Mouse (Mus musculus) cerebellum, adult 8-10 months (tissue): ENCODE measurements around the gene Arhgap17.

Experiments used
- DNase-seq: peaks from one replicate; pipeline ENCODE4 v3.0.0; 2022

The Arhgap17 gene

DNA sequence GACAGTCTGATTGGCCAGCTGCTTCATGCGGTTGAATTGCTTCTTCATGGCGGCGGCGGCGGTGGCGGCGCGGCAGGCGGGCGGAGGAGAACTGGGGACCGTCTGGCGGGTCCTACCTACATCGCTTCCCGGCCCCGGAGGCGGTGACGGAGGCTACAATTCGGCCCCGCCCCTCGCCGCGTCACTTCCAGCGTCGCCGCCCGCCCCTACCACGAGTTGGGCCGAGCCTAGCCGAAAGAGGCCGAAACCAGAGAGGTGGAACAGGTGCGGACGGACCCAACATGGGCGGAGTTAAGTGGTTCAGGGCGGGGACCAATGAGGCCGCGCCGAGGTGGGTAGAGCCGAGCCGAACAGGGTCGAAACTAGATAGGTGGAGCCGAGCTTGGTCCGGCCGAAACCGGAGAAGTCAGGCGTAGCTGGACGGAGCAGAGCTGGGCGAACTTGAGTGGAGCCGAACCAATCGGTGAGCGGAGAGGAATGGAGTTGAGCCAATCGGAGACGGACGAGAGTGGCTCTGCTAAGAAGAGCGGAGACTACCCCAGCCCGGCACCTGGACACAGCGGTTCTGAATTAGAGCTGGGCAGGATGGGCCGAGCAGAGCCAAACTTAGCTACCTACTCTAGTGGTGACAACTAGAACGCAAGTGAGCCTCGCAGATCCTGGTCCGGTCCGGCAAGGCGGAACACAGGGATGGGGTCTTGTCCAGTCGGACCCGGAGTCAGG, at the start of gene Arhgap17, which contains the start of gene Lcmt1:
TSS of gene Arhgap17 (minus strand) at position 157 of the 723 bp plus-strand sequence.
TSS of gene Lcmt1 (plus strand) at position 26 of the 723 bp plus-strand sequence.
- peak; percentile 96 for DNase-seq

DNA sequence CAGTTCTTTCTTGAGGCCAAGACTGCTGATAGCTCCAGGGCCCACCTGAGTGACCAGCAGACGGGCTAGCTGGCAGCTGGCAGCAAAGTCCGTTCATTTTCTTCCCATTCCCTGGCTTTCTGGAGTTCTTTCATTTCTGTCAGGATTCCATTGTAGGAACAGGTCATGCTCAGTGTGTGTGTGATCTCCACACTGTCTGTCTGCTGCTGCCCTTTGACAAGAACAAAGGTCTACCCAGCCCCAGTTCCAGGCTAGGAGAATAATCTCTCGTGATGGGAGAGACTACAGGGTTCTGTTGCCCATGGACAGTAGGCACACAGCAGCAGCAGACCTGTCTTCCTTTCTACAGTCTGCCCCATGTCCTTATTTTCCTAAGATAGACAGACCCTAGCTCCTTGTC, 47.9 kb upstream of the Arhgap17 start:
- DNase-seq: no peak

DNA sequence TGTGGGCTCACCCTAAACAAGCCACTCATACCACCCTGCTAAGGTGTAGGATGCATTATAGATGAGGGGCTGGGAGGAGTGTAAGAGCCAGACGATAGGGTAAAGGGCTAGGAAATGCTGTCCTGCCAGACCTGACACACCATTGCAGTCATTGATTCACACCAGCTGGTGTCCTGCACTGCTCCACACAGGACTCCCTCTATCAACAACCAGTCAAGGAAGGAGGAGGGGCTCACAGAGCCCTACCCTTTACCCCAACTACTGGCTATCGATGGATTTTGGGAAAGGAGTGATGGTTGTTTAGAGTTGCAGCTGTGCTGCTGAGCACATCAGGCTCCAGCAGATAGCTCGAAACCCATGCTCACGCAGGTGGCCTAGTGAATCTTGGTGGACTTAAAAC, 47.1 kb upstream of the Arhgap17 start:
- DNase-seq: no peak

DNA sequence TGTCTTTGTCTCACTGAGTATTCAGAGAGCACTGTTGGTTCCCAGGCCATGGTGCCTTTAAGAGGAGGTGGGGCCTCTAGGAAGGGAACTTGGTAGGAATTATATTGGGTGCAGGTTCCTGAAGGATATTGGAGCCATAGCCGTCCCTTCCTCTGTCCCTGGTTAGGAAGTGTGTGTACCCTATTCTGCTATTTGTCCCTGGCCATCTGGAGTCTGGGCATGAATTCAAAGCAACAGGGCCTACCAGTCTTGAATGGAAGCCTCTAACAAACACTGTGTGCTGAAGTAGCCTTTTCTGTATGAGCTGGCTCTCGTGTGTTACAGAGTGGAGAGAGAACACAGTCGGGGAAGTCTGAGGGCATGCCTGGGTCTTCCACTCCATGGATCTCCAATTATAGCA, 42.4 kb upstream of the Arhgap17 start:
- DNase-seq: peak; percentile 77

DNA sequence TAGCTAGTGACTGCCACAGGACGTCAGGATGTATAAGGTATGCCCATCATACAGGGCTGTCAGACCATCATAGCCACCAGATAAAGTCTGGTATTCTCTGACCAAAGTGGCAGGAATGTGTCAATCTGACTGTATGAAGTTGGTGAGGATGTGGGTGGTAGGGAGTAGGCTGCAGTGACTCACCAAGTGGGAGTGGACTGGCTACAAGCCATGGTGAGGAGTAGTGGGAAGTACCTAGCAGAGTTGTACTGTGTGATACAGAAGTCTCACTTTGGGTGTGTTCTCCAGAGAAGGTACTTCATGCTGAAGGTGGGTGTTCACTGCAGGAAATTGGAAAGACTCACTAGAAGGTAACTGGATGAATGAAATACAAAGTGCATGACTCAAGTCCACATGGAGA, 41.4 kb upstream of the Arhgap17 start:
- DNase-seq: no peak

DNA sequence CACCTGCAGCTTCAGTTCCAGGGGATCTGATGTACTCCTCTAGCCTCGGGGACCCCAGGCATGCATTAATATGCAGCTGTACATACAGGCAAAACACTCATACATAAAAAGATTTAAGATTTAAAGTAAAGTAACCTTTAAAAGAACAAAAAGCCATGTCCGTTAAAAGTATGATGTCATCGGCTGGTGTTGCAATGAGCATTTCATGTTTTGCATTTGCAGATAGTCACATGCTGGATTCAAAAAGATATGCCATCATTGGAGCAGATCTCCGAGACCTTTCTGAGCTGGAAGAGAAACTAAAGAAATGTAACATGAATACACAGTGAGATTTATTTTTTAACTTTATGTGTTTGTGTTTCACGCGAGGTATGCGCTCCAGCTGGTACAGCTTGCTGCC, 40.8 kb upstream of the Arhgap17 start:
- no peak for DNase-seq

DNA sequence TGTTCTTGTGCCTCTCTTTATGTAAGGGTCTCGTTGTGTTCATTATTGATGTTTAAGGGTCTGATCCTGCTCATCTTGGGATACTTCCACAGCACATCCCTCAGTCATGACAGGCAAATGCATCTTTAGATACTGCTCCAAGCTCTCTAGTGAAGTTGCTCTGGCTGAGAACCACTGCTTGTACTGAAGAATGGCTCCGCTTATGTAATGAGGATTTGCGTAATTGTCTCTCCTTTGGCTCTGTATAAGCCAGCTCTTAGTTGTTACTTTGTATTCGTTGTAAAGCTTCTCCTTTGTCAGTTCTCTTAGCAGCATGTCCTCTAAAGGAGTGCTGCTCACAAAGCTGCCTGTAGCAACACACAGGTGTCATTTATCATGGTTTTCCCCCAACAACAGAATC, 37.3 kb upstream of the Arhgap17 start:
- DNase-seq: no peak

DNA sequence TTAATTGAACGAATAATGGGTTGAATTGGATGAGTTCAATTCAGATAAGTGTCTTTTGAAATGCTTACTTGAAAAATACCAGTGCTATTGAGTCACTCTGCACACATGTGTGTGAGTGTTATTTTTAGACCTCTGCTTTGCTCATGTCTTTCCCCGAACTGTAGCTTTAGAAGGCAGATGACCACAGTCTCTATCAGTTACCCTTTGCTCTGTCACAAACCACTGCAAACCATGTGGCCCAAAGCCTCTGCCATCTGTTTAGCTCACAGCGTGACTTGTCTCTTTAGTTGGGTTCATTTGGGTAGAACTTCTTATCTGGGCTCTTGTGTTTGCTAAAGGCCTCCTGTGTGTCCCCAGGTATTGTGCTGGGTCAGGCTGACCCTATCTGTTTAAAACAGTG, 35.9 kb upstream of the Arhgap17 start:
- DNase-seq: no peak

DNA sequence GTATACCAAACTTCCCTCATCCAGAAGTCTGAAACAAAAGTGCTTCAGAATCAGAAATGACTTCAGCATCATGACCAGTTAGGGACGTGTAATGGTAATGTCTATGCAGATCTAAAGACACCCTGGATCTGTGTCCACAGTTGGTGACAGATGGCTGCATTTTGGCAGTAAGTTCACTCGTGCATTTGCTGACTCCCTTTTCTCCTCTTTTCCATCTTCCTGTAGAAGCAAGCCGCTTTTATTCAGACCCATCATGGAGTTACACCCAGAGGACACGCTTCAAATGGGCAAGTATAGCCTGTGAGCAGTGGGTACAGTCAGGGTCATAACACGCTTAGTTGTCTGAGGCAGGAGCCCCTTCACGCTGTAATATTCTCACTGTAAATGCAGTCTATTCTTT, 34.5 kb upstream of the Arhgap17 start:
- DNase-seq: peak; percentile 53

DNA sequence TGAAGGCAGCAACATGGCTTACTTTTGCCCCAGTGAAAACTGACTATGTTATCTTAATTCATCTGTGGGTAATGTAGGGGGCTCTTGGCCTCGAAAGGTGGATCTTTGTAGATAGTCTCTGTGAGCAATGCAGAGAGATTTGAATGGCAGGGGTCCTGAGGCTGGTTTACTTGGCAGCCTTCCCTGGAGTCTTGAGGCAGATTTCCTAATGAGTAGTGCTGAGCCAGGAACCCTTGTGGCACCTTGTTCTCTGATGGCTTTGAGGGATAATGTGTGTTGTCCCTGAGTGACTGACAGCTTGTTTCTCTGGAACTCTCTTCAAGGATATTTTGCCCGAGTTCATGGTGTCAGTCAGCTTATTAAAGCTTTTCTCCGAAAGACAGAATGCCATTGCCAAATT, 31.4 kb upstream of the Arhgap17 start:
- no peak for DNase-seq

DNA sequence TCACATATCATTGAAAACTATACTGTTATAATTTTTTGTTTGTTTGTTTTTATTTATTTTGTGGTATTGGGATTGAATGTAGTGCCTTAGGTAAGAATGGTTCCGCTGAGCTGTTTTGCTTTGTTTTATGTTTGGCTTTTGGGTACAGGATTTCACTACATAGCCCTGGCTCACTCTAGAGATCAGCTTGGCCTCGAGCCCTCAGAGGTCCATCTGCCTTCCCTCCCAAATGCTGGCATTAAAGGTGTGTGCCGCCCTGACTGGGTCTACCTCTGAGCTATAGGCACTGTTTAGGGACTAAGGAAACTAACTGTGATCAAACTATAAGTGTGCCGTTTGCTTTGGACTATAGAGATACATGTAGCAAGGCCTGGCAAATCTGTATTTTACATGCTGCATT, 29.6 kb upstream of the Arhgap17 start:
- DNase-seq: peak; percentile 63

DNA sequence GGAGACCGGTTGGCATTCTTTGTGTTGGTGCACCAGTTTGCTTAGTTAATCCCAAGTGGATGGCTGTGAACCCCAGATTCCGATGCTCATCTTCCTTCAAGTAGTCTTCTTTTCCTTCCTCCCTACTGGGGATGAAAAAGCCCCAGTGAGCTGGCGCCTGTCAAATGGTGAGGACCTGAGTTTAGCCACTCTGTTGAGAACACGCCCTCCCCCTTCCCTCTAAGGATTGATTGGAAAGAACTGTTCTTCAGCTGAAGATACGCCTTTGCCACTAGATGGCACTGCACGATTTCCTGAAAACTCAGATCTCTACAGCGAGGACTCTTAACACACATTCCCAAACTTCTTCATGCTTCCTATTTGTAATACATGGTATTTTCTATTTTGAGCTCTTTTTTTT, 29.1 kb upstream of the Arhgap17 start:
- peak; percentile 65 for DNase-seq

DNA sequence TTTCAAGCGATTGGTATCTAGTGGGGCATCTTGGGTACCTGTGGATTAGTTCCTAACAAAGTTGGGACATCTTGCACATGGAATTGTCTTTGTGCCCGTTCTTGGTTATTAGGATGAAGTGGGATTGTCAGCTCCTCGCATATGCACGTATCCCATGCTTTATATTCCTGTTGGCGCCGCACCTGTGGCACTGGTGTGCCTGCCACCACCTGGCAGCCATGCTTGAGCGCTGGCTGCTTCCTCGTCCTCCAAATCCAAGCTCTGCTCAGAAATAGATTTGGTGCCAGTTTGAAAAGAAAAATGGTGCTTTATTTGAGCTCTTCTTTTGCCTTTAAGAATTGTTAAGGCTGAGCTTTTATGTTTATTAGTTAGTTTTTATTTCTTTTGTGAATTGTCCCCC, 28.2 kb upstream of the Arhgap17 start:
- no peak for DNase-seq

DNA sequence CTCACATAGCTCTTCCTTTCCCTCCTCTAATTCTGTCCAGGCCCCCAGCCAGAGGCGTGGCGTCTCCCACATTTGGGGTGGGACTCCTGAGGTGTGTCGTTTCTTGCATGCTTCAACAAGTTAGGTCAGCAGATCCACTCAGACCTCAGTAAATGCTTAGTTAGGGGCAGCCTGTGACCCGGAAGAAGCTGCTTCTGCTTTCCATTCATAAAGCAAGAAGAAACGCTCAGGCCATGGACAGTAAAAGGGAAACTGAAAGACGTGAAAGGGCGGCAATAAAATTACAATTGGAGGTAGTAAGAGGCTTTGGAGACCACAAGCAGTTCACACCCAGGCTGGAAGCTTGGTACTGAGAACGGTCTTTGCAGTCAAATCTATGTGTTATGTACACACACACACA, 27.7 kb upstream of the Arhgap17 start:
- no peak for DNase-seq

DNA sequence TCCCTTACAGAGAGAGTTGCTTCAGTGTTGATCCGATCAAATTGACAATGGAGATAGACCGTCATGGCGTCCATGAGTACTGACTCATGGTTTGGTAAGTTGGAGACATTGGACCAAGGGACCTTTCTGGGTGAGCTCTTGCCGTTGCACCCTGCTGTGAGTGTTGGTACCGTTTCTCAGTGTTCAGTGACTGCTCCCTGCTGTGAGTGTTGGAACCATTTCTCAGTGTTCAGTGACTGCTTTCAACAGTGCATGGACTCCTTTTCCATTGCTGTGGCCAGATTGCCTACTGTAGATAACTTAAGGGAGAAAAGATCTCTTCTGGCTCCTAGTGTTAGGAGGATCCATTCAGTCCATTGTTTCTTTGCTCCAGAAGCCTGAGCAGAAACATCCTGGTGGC, 27.2 kb upstream of the Arhgap17 start:
- peak; percentile 51 for DNase-seq

DNA sequence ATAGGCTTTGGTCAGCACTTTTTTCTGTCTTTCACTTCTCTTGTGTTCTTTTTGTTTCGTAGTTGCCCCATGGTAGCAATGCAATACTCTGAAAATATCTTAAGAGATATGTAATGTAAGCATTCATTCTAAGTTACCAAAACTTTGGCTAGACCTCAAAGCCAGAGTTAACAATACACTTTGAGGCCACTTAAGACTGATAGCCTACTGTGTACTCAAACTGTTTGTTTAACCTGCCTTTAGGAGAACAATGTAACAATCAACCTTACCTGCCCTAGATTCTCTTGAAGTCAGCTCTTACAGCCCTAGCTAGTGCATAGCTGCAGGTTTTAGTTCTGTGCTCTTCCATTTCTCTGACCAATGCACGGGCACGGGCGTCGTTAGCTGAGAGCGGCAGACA, 24.6 kb upstream of the Arhgap17 start:
- DNase-seq: no peak

DNA sequence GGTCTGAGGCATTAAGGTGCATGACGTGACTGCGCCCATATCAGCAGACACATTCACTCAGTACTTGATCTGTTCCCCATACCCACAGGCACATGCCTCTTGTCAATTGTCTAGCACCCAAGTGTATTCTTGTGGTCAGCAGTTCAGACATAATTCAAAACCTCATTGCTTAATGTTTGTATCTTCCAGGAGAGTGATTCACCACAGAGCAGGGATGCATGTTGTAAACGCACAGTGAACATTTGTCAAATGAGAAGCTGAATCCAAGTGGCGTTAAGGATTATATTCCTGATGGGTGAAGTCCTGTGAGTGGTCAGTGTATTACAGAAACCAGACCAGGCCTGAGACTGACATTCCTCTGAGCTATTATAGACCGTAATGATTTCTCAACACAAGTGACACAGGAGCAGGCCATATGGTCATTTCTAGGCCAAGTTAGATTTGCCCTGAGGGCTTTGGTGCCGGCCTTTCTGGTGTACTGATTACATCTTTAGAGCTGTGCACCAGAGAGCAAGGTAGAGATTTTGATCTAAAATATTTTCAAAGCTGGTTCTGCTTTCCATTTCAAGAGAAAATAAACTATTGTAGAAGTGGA, 20.1 kb upstream of the Arhgap17 start:
- DNase-seq: no peak

DNA sequence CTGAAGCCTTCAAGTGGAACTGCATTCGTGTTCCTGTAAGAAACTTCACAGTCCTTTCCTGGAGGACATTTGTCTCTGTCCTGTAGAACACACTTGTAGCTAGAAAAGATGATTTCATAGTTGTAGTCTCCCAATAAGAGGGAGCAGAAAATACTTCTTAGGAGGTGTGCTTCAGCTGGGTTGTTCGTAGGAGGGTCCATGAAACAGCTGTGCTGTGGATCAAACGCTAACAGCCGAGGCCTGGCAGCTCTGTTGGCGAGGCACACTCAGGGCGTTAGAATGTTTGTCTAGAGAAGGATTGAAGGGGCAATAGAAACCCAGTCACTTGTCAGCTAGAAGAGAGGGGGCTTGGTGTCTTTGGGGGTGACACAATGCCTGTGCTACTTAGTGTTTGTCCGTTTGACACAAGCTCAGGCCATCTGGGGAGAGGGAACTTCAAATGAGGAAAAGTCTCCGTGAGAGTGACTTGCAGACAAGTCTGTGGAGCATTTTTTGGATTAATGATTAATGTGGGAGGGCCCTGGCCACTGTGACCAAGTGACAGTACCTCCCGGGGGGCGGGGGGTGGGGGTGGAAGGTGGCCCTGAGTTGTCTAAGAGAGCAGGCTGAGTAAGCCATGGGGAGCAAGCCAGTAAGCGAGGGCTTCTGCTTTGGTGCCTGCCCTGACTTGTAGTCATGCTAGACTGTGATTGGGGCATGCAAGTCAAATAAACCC, 16.1 kb upstream of the Arhgap17 start:
- DNase-seq: no peak

DNA sequence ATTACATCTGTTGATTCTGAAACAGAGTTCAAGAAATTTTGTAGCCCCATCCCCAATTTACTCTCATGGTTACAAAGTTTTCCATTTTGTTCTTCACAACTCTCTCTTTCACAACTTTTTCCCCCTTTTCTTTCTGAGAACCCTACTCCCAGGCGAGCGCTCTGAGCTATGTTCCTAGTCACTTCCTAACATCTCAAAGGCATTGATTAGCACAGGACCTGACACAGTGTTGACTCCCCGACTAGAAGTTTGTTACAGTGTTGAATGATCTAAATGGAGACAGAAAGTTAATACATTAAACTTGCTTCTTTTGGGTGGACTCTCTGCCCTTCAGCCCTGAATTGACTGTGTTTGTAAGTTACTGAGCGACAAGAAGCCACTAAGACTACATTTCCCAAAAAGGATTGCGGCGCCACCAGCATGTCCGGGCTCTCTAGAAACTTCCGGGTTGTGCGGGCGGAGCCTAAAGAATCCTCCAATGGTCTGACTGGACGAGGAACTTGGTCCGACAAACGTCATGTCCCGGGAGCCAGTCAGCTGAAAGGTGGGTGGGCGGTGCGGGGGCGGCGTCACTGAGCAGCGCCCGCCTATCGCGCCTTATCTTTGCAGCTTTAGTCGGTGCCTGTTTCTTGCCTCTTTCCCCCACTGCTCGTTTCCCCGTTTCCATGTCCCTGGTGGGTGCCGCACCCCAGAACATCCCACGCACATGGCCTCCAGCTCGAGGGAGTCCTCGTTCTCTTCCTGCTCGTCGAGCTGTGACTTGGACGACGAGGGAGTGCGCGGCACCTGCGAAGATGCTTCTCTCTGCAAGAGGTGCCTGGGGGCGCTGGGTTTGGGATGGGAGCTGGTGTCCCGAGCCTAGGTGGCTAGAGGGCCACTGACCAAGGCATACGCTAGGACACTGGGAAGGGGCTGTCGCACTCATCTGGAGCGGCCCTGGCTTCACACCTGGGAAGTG, 8.0 kb upstream of the Arhgap17 start:
- DNase-seq: peak; percentile 92

DNA sequence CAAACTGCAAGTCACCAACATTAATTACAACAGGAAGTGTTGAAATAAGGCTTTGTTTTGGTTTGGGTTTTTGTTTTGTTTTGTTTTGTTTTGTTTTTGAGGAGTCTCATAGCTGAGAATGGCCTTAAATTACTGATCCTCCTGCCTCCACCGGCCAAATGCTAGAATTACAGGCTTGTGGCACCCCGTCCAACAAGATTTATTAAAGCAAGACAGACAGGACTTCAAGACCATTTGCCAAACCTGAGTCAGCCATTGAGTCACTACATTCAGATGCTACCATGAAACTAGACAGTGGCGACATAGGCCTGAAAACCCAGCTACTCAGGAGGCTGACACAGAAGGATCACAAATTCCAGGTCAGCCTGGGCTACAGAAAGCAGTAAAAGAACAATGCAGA, 1.8 kb upstream of the Arhgap17 start:
- no peak for DNase-seq

DNA sequence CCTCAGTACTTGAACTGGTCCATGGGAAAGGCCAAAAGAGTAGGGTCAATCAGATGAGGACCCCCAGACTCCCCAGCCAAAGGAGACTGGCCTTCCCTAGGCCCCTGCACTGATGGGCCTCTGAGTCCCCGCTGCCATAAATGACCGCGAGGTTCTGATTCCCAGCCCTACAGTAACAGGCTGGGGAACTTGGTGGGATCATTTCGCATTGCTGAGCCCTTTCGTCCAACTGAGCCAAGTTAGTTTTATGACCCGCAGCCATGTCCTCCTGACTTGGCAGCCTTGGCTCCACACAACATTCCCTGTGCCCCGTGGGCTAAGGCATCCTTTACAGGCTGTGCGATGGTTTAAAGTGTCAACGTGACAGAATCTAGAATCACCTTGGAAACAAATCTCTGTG, 985 bp upstream of the Arhgap17 start:
- DNase-seq: no peak

DNA sequence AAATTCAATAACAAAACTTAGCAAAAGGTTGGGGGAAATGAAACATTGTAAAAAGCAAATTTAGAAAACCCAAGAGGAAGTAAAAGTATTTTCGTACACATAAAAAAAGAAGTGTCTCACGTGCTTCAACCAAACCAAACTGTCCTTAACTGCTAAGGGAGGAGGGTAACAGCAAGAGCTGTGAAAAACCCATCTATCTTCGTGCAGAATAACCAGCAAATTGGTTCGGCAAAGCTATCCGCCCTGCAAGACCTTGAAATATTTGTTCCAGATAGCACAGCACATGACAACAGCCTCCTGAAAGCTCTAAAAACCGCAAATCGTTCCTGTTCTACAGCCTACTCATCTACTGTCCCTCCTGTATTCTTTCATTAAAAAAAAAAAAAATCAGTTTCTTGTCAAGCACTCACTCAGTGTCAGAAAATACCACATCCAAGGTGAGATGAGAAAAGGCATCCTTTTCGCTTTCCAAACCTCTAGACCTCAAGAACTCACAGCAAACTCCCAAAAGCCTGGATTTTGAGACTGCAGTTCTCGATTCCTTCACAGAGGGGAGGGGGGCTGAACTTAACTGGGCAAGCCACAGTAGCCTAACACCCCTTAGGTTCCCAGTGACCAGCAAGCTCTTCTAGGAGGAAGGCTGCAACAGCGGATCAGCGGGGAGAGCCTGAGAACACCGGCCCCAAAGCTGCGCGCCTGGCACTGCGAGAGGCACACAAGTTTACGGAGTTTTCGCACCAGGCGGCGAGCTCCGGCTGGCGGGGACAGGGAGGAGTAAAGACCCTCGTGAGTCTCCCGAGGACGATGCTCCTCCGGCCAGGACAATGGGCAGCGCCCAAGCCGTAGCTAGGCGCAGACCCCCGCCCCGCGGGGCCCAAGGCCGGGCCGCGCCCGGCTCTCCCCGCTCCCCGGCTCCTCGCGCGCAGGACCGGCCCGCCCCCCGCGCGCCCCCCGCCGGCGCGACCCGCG, 653 bp downstream of the Arhgap17 start:
- peak; percentile 63 for DNase-seq
